Mouse (Mus musculus) lung, postnatal 0 days (tissue): ENCODE results near the gene Fgf2. TPM values are rescaled to one million over a fixed set of nuclear protein-coding genes. Genes with fewer than 3 reads are reported as not detected.

Experiments
- ATAC-seq: fragments of 200-750 bp; cut with Nextera tagmentation; 2 replicates; pipeline ENCODE4 v1.8.0; 2017; ENCODE audit warnings: moderate library complexity
- DNase-seq: peaks from one replicate; pipeline ENCODE4 v3.0.0-alpha.2; 2016; ENCODE audit warnings: low spot score
- H3K27ac ChIP-seq: fragments of 300-500 bp; sonication (generic); 2 replicates; pipeline ENCODE4 v1.5.1; 2014; ENCODE audit warnings: antibody characterized with exemption, mild to moderate bottlenecking, low read length, mixed read lengths
- H3K27me3 ChIP-seq: fragments of 300-500 bp; sonication (generic); replicated peaks from 2 replicates; pipeline ENCODE4 v1.6.1; 2014; ENCODE audit warnings: low read length, mixed read lengths; ENCODE audit not compliant: insufficient read depth
- H3K36me3 ChIP-seq: fragments of 300-500 bp; sonication (generic); 2 replicates; pipeline ENCODE4 v1.6.1; 2014; ENCODE audit warnings: low read length, mixed read lengths; ENCODE audit not compliant: insufficient read depth
- H3K4me1 ChIP-seq: fragments of 300-500 bp; sonication (generic); 2 replicates; pipeline ENCODE4 v1.6.1; 2014; ENCODE audit warnings: antibody characterized with exemption, low read depth, low read length, mixed read lengths; ENCODE audit not compliant: insufficient read depth
- H3K4me2 ChIP-seq: fragments of 300-500 bp; sonication (generic); replicated peaks from 2 replicates; pipeline ENCODE4 v1.6.1; 2014; ENCODE audit warnings: low read depth, mild to moderate bottlenecking, low read length, moderate library complexity, mixed read lengths
- H3K4me3 ChIP-seq: fragments of 300-500 bp; sonication (generic); 2 replicates; pipeline ENCODE4 v1.5.1; 2014; ENCODE audit warnings: low read depth, low read length
- H3K9ac ChIP-seq: fragments of 300-500 bp; sonication (generic); replicated peaks from 2 replicates; pipeline ENCODE4 v1.6.1; 2014; ENCODE audit warnings: low read depth, mild to moderate bottlenecking
- H3K9me3 ChIP-seq: fragments of 300-500 bp; sonication (generic); 2 replicates; pipeline ENCODE4 v1.6.1; 2016; ENCODE audit warnings: low read length, mixed read lengths
- CTCF ChIP-seq: IDR thresholded peaks from 2 replicates; pipeline ENCODE4 v1.5.1; 2016; ENCODE audit warnings: antibody characterized with exemption, mild to moderate bottlenecking
- EP300 ChIP-seq: IDR thresholded peaks from 2 replicates; pipeline ENCODE4 v1.6.1; 2016; ENCODE audit warnings: antibody characterized with exemption, mild to moderate bottlenecking, control low read depth
- WGBS: fragments of 180-500 bp; shearing (Covaris S2); extraction: QIAGEN DNeasy Blood & Tissue Kit; methylation state at CpG from one replicate; pipeline ENCODE4 v1.1.7; 2014; 5-methylcytosine and 5-hydroxymethylcytosine counted together
- polyA plus RNA-seq: library from polyadenylated mRNA; unstranded; fragments of >200 nt; fragmentation: Nextera tagmentation; extraction: Ambion mirVana; gene quantifications from 2 replicates; pipeline ENCODE4 v1.2.1, GENCODE M21; 2015

Fgf2 gene
- polyA plus RNA-seq, 1 experiment from 2014 or later: 1.5 TPM

GRCm38 (mm10) chr3:37329963-37330362 is 18.2 kb upstream of the Fgf2 start:
- peaks cover 5% of the 10 kb centered on the region for H3K4me1 ChIP-seq
- no peak for TF ChIP-seq EP300
- TF ChIP-seq CTCF: no peak
- H3K27ac ChIP-seq: 0 out of 2 replicates have a peak overlapping the region, but pooled peaks have one; percentile 20
- no peaks in the 10 kb centered on the region for H3K36me3 ChIP-seq
- no peak for ATAC-seq
- no peak overlapping the region for H3K4me2 ChIP-seq
- H3K9me3 ChIP-seq: no peaks in the 10 kb centered on the region
- DNase-seq: peak; percentile 44
- H3K9ac ChIP-seq: no peak overlapping the region
- no peaks in the 10 kb centered on the region for H3K27me3 ChIP-seq
- H3K4me3 ChIP-seq: no peak overlapping the region
- 75% methylated on average over 1 of the region's 1 CpGs for WGBS

- Histone ChIP-seq H3K27me3 (no peaks in the 10 kb centered on the region), H3K9ac (no peak overlapping the region), H3K4me2 (no peak overlapping the region), H3K27ac (no peak overlapping the region), H3K9me3 (no peaks in the 10 kb centered on the region), H3K4me1 (peaks cover 5% of the 10 kb centered on the region), H3K4me3 (no peak overlapping the region), H3K36me3 (no peaks in the 10 kb centered on the region)
- TF ChIP-seq EP300 (no peak), CTCF (no peak)
- ATAC-seq (no peak), DNase-seq (peak; percentile 27)
- WGBS: 41% methylated on average over 6 of the region's 6 CpGs
Measured at GRCm38 (mm10) chr3:37331999-37332449, 16.1 kb upstream of the Fgf2 start.

- no peak for DNase-seq
- Histone ChIP-seq H3K27me3 (no peaks in the 10 kb centered on the region), H3K4me2 (no peak overlapping the region), H3K4me1 (no peaks in the 10 kb centered on the region), H3K36me3 (no peaks in the 10 kb centered on the region), H3K9me3 (no peaks in the 10 kb centered on the region), H3K4me3 (no peak overlapping the region), H3K27ac (no peak overlapping the region), H3K9ac (no peak overlapping the region)
- WGBS: 89% methylated on average over 4 of the region's 4 CpGs
- no peak for TF ChIP-seq CTCF
- no peak for TF ChIP-seq EP300
- ATAC-seq: no peak
Measured at GRCm38 (mm10) chr3:37334053-37334452, 14.1 kb upstream of the Fgf2 start.

GRCm38 (mm10) chr3:37341110-37341509 is 7.0 kb upstream of the Fgf2 start:
- Histone ChIP-seq H3K9ac (no peak overlapping the region), H3K4me3 (no peak overlapping the region), H3K27ac (no peak overlapping the region), H3K4me1 (no peaks in the 10 kb centered on the region), H3K4me2 (no peak overlapping the region), H3K36me3 (no peaks in the 10 kb centered on the region), H3K27me3 (no peaks in the 10 kb centered on the region), H3K9me3 (no peaks in the 10 kb centered on the region)
- TF ChIP-seq CTCF: peak; percentile 61
- no peak for TF ChIP-seq EP300
- 71% methylated on average over 5 of the region's 5 CpGs for WGBS
- no peak for DNase-seq
- ATAC-seq: no peak

- ATAC-seq: peak; percentile 26; the same call in 1 of the 2 replicates
- TF ChIP-seq CTCF: no peak
- no peak for TF ChIP-seq EP300
- peak; percentile 11 for DNase-seq
- Histone ChIP-seq H3K36me3 (no peaks in the 10 kb centered on the region), H3K27ac (no peak overlapping the region), H3K4me1 (no peaks in the 10 kb centered on the region), H3K9ac (no peak overlapping the region), H3K4me3 (no peak overlapping the region), H3K4me2 (no peak overlapping the region), H3K27me3 (no peaks in the 10 kb centered on the region), H3K9me3 (no peaks in the 10 kb centered on the region)
- 49% methylated on average over 5 of the region's 5 CpGs for WGBS
Measured at GRCm38 (mm10) chr3:37342811-37343210, 5.3 kb upstream of the Fgf2 start.

GRCm38 (mm10) chr3:37347671-37348070 is 475 bp upstream of the Fgf2 start:
- no peak for DNase-seq
- peaks cover 7% of the 10 kb centered on the region; the same call in 1 of the 2 replicates for H3K4me1 ChIP-seq
- H3K27ac ChIP-seq: no peak overlapping the region
- WGBS: 31% methylated on average over 9 of the region's 9 CpGs
- H3K27me3 ChIP-seq: peaks cover 10% of the 10 kb centered on the region; the same call in 1 of the 2 replicates
- peak overlapping the region; percentile 94; the same call in 1 of the 2 replicates for H3K4me2 ChIP-seq
- H3K9ac ChIP-seq: no peak overlapping the region
- TF ChIP-seq EP300 (no peak), CTCF (no peak)
- ATAC-seq: no peak
- H3K36me3 ChIP-seq: no peaks in the 10 kb centered on the region
- H3K9me3 ChIP-seq: no peaks in the 10 kb centered on the region
- peak overlapping the region; percentile 62; the same call in 1 of the 2 replicates for H3K4me3 ChIP-seq
